Mouse (Mus musculus): ENCODE measurements around the gene Npffr2.

- no peak for TF ChIP-seq CTCF (IDR thresholded peaks at IDR 0.05; ENCODE audit: borderline replicate concordance, insufficient read depth, low read length)
- TF ChIP-seq POLR2A (IDR thresholded peaks at IDR 0.05; ENCODE audit: low read depth, low read length), result no peak
Observed at GRCm38 (mm10) chr5:89526181-89526778, 949 bp upstream of the Npffr2 start.
